Mouse (Mus musculus) liver, embryonic 14 days (tissue): ENCODE results near the gene Prpf40b. TPM values are rescaled to one million over a fixed set of nuclear protein-coding genes. Genes with fewer than 3 reads are reported as not detected.

Experiments used
- polyA plus RNA-seq: library from polyadenylated mRNA; depleted of rRNA; stranded (reverse); fragments of >200 nt; gene quantifications from 2 replicates; pipeline ENCODE4 v1.2.3, GENCODE M21; 2012; rRNA removed

Prpf40b gene
- polyA plus RNA-seq: 8.8 and 9.9 TPM in 2 replicates

GRCm38 (mm10) chr15:99294813-99295374, at the start of gene Prpf40b:
Gene Prpf40b, plus strand, starts transcription at chr15:99295087.

GRCm38 (mm10) chr15:99251626-99252380, 43.1 kb upstream of the Prpf40b start, which contains the start of gene Mcrs1:
Gene Mcrs1, minus strand, starts transcription at chr15:99251961.

GRCm38 (mm10) chr15:99295484-99295981, 646 bp downstream of the Prpf40b start, which contains the start of gene Fam186b:
Gene Fam186b, minus strand, starts transcription at chr15:99295888.

Other genes starting within 250 kb of the Prpf40b start
- 0.70 and 0.71 TPM in 2 replicates for gene Prph, start 239.9 kb upstream of the Prpf40b start, polyA plus RNA-seq
- gene Troap, start 220.5 kb upstream of the Prpf40b start, polyA plus RNA-seq: 12.8 and 16.0 TPM in 2 replicates
- gene C1ql4, start 207.3 kb upstream of the Prpf40b start, polyA plus RNA-seq: 0.01 and 0.02 TPM in 2 replicates
- gene Dnajc22, start 201.9 kb upstream of the Prpf40b start, polyA plus RNA-seq: 10.2 and 13.2 TPM in 2 replicates
- gene Spats2, start 169.2 kb upstream of the Prpf40b start, polyA plus RNA-seq: 7.0 and 8.0 TPM in 2 replicates
- 0.09 and 0.16 TPM in 2 replicates for gene Kcnh3, start 70.2 kb upstream of the Prpf40b start, polyA plus RNA-seq
- gene Mcrs1, start 43.1 kb upstream of the Prpf40b start, polyA plus RNA-seq: 23.9 and 27.0 TPM in 2 replicates
- 0.01 TPM in 1 of 2 replicates, not detected in the other for gene Fam186b, start 801 bp downstream of the Prpf40b start, polyA plus RNA-seq
- 3.6 and 4.1 TPM in 2 replicates for gene Fmnl3, start 75.4 kb downstream of the Prpf40b start, polyA plus RNA-seq
- 90.8 and 111 TPM in 2 replicates for gene Tmbim6, start 97.8 kb downstream of the Prpf40b start, polyA plus RNA-seq
- gene Nckap5l, start 162.7 kb downstream of the Prpf40b start, polyA plus RNA-seq: 0.70 and 0.80 TPM in 2 replicates
- gene Bcdin3d, start 179.6 kb downstream of the Prpf40b start, polyA plus RNA-seq: 2.8 and 3.0 TPM in 2 replicates
- 0.02 TPM in 1 of 2 replicates, not detected in the other for gene Faim2, start 233.1 kb downstream of the Prpf40b start, polyA plus RNA-seq